Mouse (Mus musculus) brain, embryonic 14.5 days (tissue): Measurements from ENCODE around the gene Spata17.

Experiments used
- CTCF ChIP-seq: fragments of 200-500 bp; IDR thresholded peaks from 2 replicates; pipeline ENCODE4 v1.5.1; 2012; ENCODE audit warnings: inconsistent platforms, mild to moderate bottlenecking, moderate library complexity, borderline replicate concordance; ENCODE audit not compliant: insufficient read depth, insufficient read length; ENCODE audit errors: extremely low read depth
- POLR2A ChIP-seq: fragments of 200-500 bp; IDR thresholded peaks from 2 replicates; pipeline ENCODE4 v1.6.1; 2012; ENCODE audit warnings: mild to moderate bottlenecking, inconsistent platforms, borderline replicate concordance; ENCODE audit not compliant: poor library complexity, insufficient read depth, insufficient read length, severe bottlenecking; ENCODE audit errors: extremely low read depth

DNA sequence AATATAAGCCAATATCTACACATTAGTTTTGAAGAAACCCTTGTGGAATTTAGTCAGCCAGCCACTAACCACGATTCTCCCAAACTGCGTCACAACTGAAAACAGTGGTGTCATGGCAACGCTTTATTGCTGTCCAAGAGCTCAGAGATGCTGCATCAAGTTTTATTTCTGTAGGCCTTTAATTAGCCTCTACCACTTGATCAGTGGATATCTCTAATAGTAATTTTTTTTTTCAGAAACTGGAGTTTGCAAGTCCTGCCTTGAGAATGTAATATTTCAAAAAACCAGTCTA lies 138.3 kb downstream of the Spata17 start:
- no peak for TF ChIP-seq CTCF
- TF ChIP-seq POLR2A: no peak
